Mouse (Mus musculus): ENCODE measurements around the gene Cacna1c. TPM values are rescaled to one million over a fixed set of nuclear protein-coding genes. Genes with fewer than 3 reads are reported as not detected.

The Cacna1c gene
- polyA plus RNA-seq, 1 experiment = 16.7 TPM

- no peaks in the 10 kb centered on the region for H3K27me3 ChIP-seq (ENCODE audit: control insufficient read depth, insufficient read depth, low read length)
- WGBS = 38% methylated on average over 12 of the region's 12 CpGs
- DNase-seq = peak in 1 of 2 experiments; percentile 29
- peak overlapping the region; percentile 23; the same call in 1 of the 2 replicates for H3K27ac ChIP-seq (ENCODE audit: insufficient read depth, low read length)
- H3K4me1 ChIP-seq (ENCODE audit: control insufficient read depth, insufficient read depth, low read length) = peaks cover 20% of the 10 kb centered on the region
- no peak overlapping the region for H3K4me3 ChIP-seq (replicated peaks; ENCODE audit: insufficient read depth, low read depth, low read length)
- TF ChIP-seq CTCF (IDR thresholded peaks at IDR 0.05; ENCODE audit: borderline replicate concordance, insufficient read depth, low read depth, low read length) (no peak), POLR2A (IDR thresholded peaks at IDR 0.05; ENCODE audit: borderline replicate concordance, insufficient read depth, low read length) (no peak)
These were observed 551.4 kb downstream of the Cacna1c start for GRCm38 (mm10) chr6:118644866-118645265.

DNA sequence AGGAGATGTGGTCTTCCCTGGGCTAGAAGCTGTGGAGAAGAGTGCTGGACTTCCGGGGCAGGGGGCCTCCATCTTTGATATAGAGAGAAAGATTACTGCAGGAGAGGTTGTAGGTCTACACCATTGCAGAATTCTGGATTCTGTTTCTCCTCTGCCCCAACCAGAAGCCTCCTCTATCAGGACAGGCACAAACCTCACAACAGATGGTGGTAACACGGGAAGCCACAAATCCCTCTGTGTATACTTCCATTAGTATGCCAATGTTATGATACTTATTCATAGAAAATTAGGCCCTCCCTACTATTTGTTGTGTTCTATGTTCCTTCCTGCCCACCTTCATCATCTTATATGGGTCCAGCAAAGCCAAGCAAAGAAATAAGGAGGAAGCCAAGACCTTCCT is 552.7 kb downstream of the Cacna1c start:
- no peak overlapping the region for H3K4me3 ChIP-seq (replicated peaks; ENCODE audit: insufficient read depth, low read depth, low read length)
- 52% methylated on average over 2 of the region's 2 CpGs for WGBS
- peak overlapping the region; percentile 42; the same call in 1 of the 2 replicates for H3K27ac ChIP-seq (ENCODE audit: insufficient read depth, low read length)
- H3K27me3 ChIP-seq (ENCODE audit: control insufficient read depth, insufficient read depth, low read length) = no peaks in the 10 kb centered on the region
- peak in 1 of 2 experiments; percentile 60 for DNase-seq
- TF ChIP-seq CTCF (IDR thresholded peaks at IDR 0.05; ENCODE audit: borderline replicate concordance, insufficient read depth, low read depth, low read length) (no peak), POLR2A (IDR thresholded peaks at IDR 0.05; ENCODE audit: borderline replicate concordance, insufficient read depth, low read length) (no peak)
- H3K4me1 ChIP-seq (ENCODE audit: control insufficient read depth, insufficient read depth, low read length) = peaks cover 20% of the 10 kb centered on the region

GRCm38 (mm10) chr6:118641671-118642325 is 554.4 kb downstream of the Cacna1c start:
- no peak for DNase-seq
- 81% methylated on average over 6 of the region's 6 CpGs for WGBS

DNA sequence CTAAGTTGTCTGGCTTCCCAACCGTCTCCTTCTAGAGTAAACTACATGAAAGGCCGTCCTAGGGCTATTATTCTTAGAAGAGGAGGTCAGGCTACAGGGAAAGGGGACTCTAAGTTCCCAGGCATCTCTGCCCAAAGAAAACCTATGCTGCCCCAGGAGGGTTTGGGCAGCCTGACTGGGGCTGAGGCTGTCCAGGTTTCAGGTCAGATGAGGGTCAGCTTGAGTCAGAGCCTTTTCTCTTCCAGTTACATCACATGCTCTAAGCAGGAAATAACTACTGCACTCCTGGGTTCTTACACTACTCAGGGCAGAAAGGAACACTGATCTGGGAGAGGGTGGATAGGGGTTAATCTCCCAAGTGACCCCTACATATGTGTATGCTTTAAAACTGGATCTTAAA is 556.4 kb downstream of the Cacna1c start:
- no peak for DNase-seq
- no peaks in the 10 kb centered on the region for H3K27me3 ChIP-seq (ENCODE audit: control insufficient read depth, insufficient read depth, low read length)
- no peak overlapping the region for H3K4me3 ChIP-seq (replicated peaks; ENCODE audit: insufficient read depth, low read depth, low read length)
- no peak overlapping the region for H3K27ac ChIP-seq (ENCODE audit: insufficient read depth, low read length)
- 80% methylated on average over 2 of the region's 2 CpGs for whole genome bisulfite sequencing
- no peak for TF ChIP-seq POLR2A (IDR thresholded peaks at IDR 0.05; ENCODE audit: borderline replicate concordance, insufficient read depth, low read length)
- no peak for TF ChIP-seq CTCF (IDR thresholded peaks at IDR 0.05; ENCODE audit: borderline replicate concordance, insufficient read depth, low read depth, low read length)
- H3K4me1 ChIP-seq (ENCODE audit: control insufficient read depth, insufficient read depth, low read length) = peaks cover 15% of the 10 kb centered on the region

More at GRCm38 (mm10) chr6:118641671-118642325, 554.4 kb downstream of the Cacna1c start:
- H3K27ac ChIP-seq (ENCODE audit: insufficient read depth, low read length) = no peak overlapping the region
- H3K4me1 ChIP-seq (ENCODE audit: control insufficient read depth, insufficient read depth, low read length) = peaks cover 20% of the 10 kb centered on the region
- TF ChIP-seq CTCF (IDR thresholded peaks at IDR 0.05; ENCODE audit: borderline replicate concordance, insufficient read depth, low read depth, low read length) (no peak), POLR2A (IDR thresholded peaks at IDR 0.05; ENCODE audit: borderline replicate concordance, insufficient read depth, low read length) (no peak)
- no peaks in the 10 kb centered on the region for H3K27me3 ChIP-seq (ENCODE audit: control insufficient read depth, insufficient read depth, low read length)
- H3K4me3 ChIP-seq (replicated peaks; ENCODE audit: insufficient read depth, low read depth, low read length) = no peak overlapping the region

- no peak for DNase-seq
- Histone ChIP-seq H3K27me3 (ENCODE audit: control insufficient read depth, insufficient read depth, low read length) (no peaks in the 10 kb centered on the region), H3K27ac (ENCODE audit: insufficient read depth, low read length) (no peak overlapping the region), H3K4me3 (replicated peaks; ENCODE audit: insufficient read depth, low read depth, low read length) (no peak overlapping the region), H3K4me1 (ENCODE audit: control insufficient read depth, insufficient read depth, low read length) (peaks cover 7% of the 10 kb centered on the region; the same call in 1 of the 2 replicates)
- TF ChIP-seq CTCF (IDR thresholded peaks at IDR 0.05; ENCODE audit: borderline replicate concordance, insufficient read depth, low read depth, low read length) (no peak), POLR2A (IDR thresholded peaks at IDR 0.05; ENCODE audit: borderline replicate concordance, insufficient read depth, low read length) (no peak)
- 96% methylated on average over 2 of the region's 2 CpGs for WGBS
These were observed 557.3 kb downstream of the Cacna1c start for GRCm38 (mm10) chr6:118638911-118639310.

GRCm38 (mm10) chr6:118632491-118632890 is 563.7 kb downstream of the Cacna1c start:
- Histone ChIP-seq H3K4me3 (replicated peaks; ENCODE audit: insufficient read depth, low read depth, low read length) (no peak overlapping the region), H3K27me3 (ENCODE audit: control insufficient read depth, insufficient read depth, low read length) (no peaks in the 10 kb centered on the region), H3K27ac (ENCODE audit: insufficient read depth, low read length) (no peak overlapping the region), H3K4me1 (ENCODE audit: control insufficient read depth, insufficient read depth, low read length) (peaks cover 9% of the 10 kb centered on the region)
- TF ChIP-seq POLR2A (IDR thresholded peaks at IDR 0.05; ENCODE audit: borderline replicate concordance, insufficient read depth, low read length) = no peak
- TF ChIP-seq CTCF (IDR thresholded peaks at IDR 0.05; ENCODE audit: borderline replicate concordance, insufficient read depth, low read depth, low read length) = no peak
- DNase-seq = no peak
- 78% methylated on average over 2 of the region's 2 CpGs for WGBS

GRCm38 (mm10) chr6:118630006-118630405 is 566.2 kb downstream of the Cacna1c start:
- 81% methylated on average over 4 of the region's 4 CpGs for WGBS
- Histone ChIP-seq H3K27me3 (ENCODE audit: control insufficient read depth, insufficient read depth, low read length) (no peaks in the 10 kb centered on the region), H3K4me3 (replicated peaks; ENCODE audit: insufficient read depth, low read depth, low read length) (no peak overlapping the region), H3K27ac (ENCODE audit: insufficient read depth, low read length) (no peak overlapping the region), H3K4me1 (ENCODE audit: control insufficient read depth, insufficient read depth, low read length) (peaks cover 9% of the 10 kb centered on the region)
- DNase-seq = no peak
- TF ChIP-seq POLR2A (IDR thresholded peaks at IDR 0.05; ENCODE audit: borderline replicate concordance, insufficient read depth, low read length) (no peak), CTCF (IDR thresholded peaks at IDR 0.05; ENCODE audit: borderline replicate concordance, insufficient read depth, low read depth, low read length) (no peak)

DNA sequence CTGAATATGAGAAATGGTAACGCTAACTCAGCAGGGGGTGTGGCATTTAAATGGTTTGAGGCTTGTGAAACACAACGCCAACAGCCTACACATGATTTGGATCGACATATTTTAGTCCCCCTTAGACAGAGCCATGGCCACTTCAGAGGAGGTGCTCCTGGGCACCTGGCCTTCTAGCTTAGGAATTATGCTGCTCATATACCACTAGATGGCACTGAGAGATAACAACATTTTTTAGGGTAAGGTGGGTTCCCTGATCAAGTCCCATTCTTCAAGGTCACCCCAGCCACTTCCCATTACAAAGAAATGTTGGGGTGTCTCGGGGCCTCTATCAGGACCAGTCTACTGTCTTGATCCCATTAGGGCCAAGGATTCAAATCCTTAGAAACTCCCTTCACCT is 570.0 kb downstream of the Cacna1c start:
- Histone ChIP-seq H3K27ac (ENCODE audit: insufficient read depth, low read length) (no peak overlapping the region), H3K27me3 (ENCODE audit: control insufficient read depth, insufficient read depth, low read length) (no peaks in the 10 kb centered on the region), H3K4me3 (replicated peaks; ENCODE audit: insufficient read depth, low read depth, low read length) (no peak overlapping the region), H3K4me1 (ENCODE audit: control insufficient read depth, insufficient read depth, low read length) (peaks cover 9% of the 10 kb centered on the region)
- TF ChIP-seq POLR2A (IDR thresholded peaks at IDR 0.05; ENCODE audit: borderline replicate concordance, insufficient read depth, low read length) = no peak
- peak; percentile 65 for TF ChIP-seq CTCF (IDR thresholded peaks at IDR 0.05; ENCODE audit: borderline replicate concordance, insufficient read depth, low read depth, low read length)
- peak; percentile 40 to 41 for DNase-seq
- 37% methylated on average over 4 of the region's 4 CpGs for WGBS
